Mouse (Mus musculus) embryonic facial prominence, embryonic 13.5 days (tissue): ENCODE measurements at regions not wholly inside any gene's neighbourhood (a gene's known extent, or its start where the extent isn't known, plus 50 kb on each side); places are given as distances from the start of the nearest gene placed in this dataset.

Experiments used
- ATAC-seq: fragments of 200-750 bp; cut with Nextera tagmentation; 2 replicates; pipeline ENCODE4 v1.8.0; 2017; ENCODE audit warnings: low read depth; ENCODE audit not compliant: insufficient number of reproducible peaks, insufficient read depth, low FRiP score, low TSS enrichment
- H3K27ac ChIP-seq: fragments of 300-500 bp; sonication (generic); 2 replicates; pipeline ENCODE4 v1.5.1; 2015; ENCODE audit warnings: moderate library complexity, mild to moderate bottlenecking, inconsistent platforms
- H3K27me3 ChIP-seq: fragments of 300-500 bp; sonication (generic); 2 replicates; pipeline ENCODE4 v1.6.1; 2015; ENCODE audit warnings: mild to moderate bottlenecking, inconsistent platforms
- H3K36me3 ChIP-seq: fragments of 300-500 bp; sonication (generic); 2 replicates; pipeline ENCODE4 v1.6.1; 2015; ENCODE audit warnings: mild to moderate bottlenecking, inconsistent platforms
- H3K4me1 ChIP-seq: fragments of 300-500 bp; sonication (generic); 2 replicates; pipeline ENCODE4 v1.6.1; 2015; ENCODE audit warnings: inconsistent platforms
- H3K4me2 ChIP-seq: fragments of 300-500 bp; sonication (generic); 2 replicates; pipeline ENCODE4 v1.6.1; 2015; ENCODE audit warnings: moderate library complexity, mild to moderate bottlenecking, inconsistent platforms
- H3K4me3 ChIP-seq: fragments of 300-500 bp; sonication (generic); 2 replicates; pipeline ENCODE4 v1.5.1; 2015; ENCODE audit warnings: mild to moderate bottlenecking, inconsistent platforms
- H3K9ac ChIP-seq: fragments of 300-500 bp; sonication (generic); 2 replicates; pipeline ENCODE4 v1.6.1; 2015; ENCODE audit warnings: mild to moderate bottlenecking, inconsistent platforms
- H3K9me3 ChIP-seq: fragments of 300-500 bp; sonication (generic); 2 replicates; pipeline ENCODE4 v1.6.1; 2016; ENCODE audit warnings: inconsistent platforms
- WGBS: fragments of 180-500 bp; shearing (Covaris S2); methylation state at CpG from one replicate; pipeline ENCODE4 v1.1.7; 2015; ENCODE audit warnings: mixed read lengths; 5-methylcytosine and 5-hydroxymethylcytosine counted together

GRCm38 (mm10) chr9:63038031-63038430 is 50.3 kb upstream of the Pias1 start:
- H3K36me3 ChIP-seq, result no peaks in the 10 kb centered on the region
- no peak overlapping the region for H3K4me3 ChIP-seq
- no peak for ATAC-seq
- H3K27me3 ChIP-seq, result no peaks in the 10 kb centered on the region
- H3K9me3 ChIP-seq, result no peaks in the 10 kb centered on the region
- H3K4me2 ChIP-seq, result no peak overlapping the region
- WGBS, result 90% methylated on average over 6 of the region's 6 CpGs
- no peak overlapping the region for H3K9ac ChIP-seq
- no peak overlapping the region for H3K27ac ChIP-seq
- peaks cover 5% of the 10 kb centered on the region; the same call in 1 of the 2 replicates for H3K4me1 ChIP-seq
